Mouse (Mus musculus) heart, postnatal 0 days (tissue): Measurements from ENCODE around the gene Plxna2. TPM values are rescaled to one million over a fixed set of nuclear protein-coding genes. Genes with fewer than 3 reads are reported as not detected.

Experiments used
- ATAC-seq: fragments of 200-750 bp; cut with Nextera tagmentation; 2 replicates; pipeline ENCODE4 v1.8.0; 2017; ENCODE audit warnings: low read depth, moderate number of reproducible peaks, moderate library complexity; ENCODE audit not compliant: insufficient read depth
- DNase-seq: peaks from one replicate; pipeline ENCODE4 v3.0.0-alpha.2; 2016; ENCODE audit warnings: low spot score
- H3K27ac ChIP-seq: fragments of 300-500 bp; sonication (generic); 2 replicates; pipeline ENCODE4 v1.5.1; 2014; ENCODE audit warnings: low read depth, mild to moderate bottlenecking
- H3K27me3 ChIP-seq: fragments of 300-500 bp; sonication (generic); 2 replicates; pipeline ENCODE4 v1.6.1; 2014; ENCODE audit warnings: low read length, mixed read lengths; ENCODE audit not compliant: control insufficient read depth, insufficient read depth
- H3K36me3 ChIP-seq: fragments of 300-500 bp; sonication (generic); replicated peaks from 2 replicates; pipeline ENCODE4 v1.6.1; 2014; ENCODE audit warnings: low read length, mixed read lengths; ENCODE audit not compliant: control insufficient read depth, insufficient read depth
- H3K4me1 ChIP-seq: fragments of 300-500 bp; sonication (generic); 2 replicates; pipeline ENCODE4 v1.6.1; 2014; ENCODE audit warnings: antibody characterized with exemption; ENCODE audit not compliant: control insufficient read depth, insufficient read depth
- H3K4me2 ChIP-seq: fragments of 300-500 bp; sonication (generic); 2 replicates; pipeline ENCODE4 v1.6.1; 2014; ENCODE audit warnings: low read depth, mild to moderate bottlenecking, low read length, moderate library complexity
- H3K4me3 ChIP-seq: fragments of 300-500 bp; sonication (generic); 2 replicates; pipeline ENCODE4 v1.5.1; 2014; ENCODE audit warnings: low read depth, low read length
- H3K9ac ChIP-seq: fragments of 300-500 bp; sonication (generic); replicated peaks from 2 replicates; pipeline ENCODE4 v1.6.1; 2014; ENCODE audit warnings: low read depth, low read length, mixed read lengths
- H3K9me3 ChIP-seq: fragments of 300-500 bp; sonication (generic); replicated peaks from 2 replicates; pipeline ENCODE4 v1.6.1; 2016; ENCODE audit warnings: low read length; ENCODE audit not compliant: control insufficient read depth
- CTCF ChIP-seq: IDR thresholded peaks from 2 replicates; pipeline ENCODE4 v1.5.1; 2016; ENCODE audit warnings: antibody characterized with exemption, control low read depth, low read depth
- EP300 ChIP-seq: IDR thresholded peaks from 2 replicates; pipeline ENCODE4 v1.6.1; 2016; ENCODE audit warnings: antibody characterized with exemption, low read depth
- WGBS: fragments of 180-500 bp; shearing (Covaris S2); extraction: QIAGEN DNeasy Blood & Tissue Kit; methylation state at CpG from one replicate; pipeline ENCODE4 v1.1.7; 2014; 5-methylcytosine and 5-hydroxymethylcytosine counted together
- polyA plus RNA-seq: library from polyadenylated mRNA; unstranded; fragments of >200 nt; fragmentation: Nextera tagmentation; extraction: Ambion mirVana; gene quantifications from 2 replicates; pipeline ENCODE4 v1.2.1, GENCODE M21; 2015
- total RNA-seq: library from RNA; depleted of rRNA; stranded (reverse); fragments of >200 nt; gene quantifications from 2 replicates; pipeline ENCODE4 v1.2.3, GENCODE M21; 2014; ENCODE audit warnings: low replicate concordance

Plxna2 gene
- total and polyA plus RNA-seq, 2 experiments from 2014 or later = 4.0 to 14.4 TPM

DNA sequence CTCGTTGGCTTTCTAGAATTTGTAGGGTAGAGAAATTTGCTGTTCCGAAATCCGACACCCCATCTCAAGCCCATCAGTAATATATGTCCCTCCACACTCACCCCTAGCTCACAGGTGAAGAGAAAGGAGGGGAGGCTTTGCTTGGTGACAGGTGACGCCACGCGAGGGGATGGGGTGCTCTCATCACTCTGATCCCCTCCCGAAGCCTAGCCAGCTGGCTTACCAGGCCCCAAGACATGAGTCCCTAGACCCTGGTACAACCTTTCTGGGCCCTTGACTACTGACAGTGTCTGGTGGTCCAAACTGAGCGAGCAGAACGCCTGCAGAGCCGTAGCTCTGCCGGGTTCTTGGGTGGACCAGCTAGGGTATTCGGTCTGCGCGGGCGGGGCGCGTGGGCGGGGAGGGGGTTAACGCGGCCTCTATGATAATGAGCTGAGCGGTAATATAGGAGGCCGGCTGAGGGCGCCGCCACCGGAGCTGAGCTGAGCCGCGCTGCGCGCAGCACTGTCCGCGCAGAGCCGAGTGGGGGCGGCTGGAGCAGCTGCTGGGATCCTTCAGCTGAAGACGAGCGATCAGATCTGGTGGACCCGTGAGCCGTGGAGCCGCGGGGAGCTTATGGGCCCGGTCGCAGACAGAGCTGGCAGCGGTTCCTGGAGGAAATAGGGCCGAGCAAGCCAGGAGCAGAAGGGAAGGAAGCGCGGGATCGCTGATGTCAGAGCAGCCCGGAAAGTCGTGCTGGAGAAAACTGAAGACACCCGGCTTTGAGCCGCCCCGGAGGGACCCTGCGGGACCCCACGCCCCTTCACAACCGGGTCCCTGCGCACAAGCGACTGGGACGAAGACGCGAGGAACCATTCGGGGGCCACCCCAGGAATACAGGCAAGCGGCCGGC lies 1.6 kb downstream of the Plxna2 start:
- Histone ChIP-seq H3K4me1 (peaks cover 30% of the 10 kb centered on the region), H3K9ac (peak overlapping the region; percentile 74), H3K4me3 (peak overlapping the region; percentile 92), H3K36me3 (no peaks in the 10 kb centered on the region), H3K27ac (peak overlapping the region; percentile 90), H3K4me2 (peak overlapping the region; percentile 96), H3K9me3 (no peaks in the 10 kb centered on the region), H3K27me3 (no peaks in the 10 kb centered on the region)
- DNase-seq = peak; percentile 87
- peak; percentile 41 for TF ChIP-seq CTCF
- TF ChIP-seq EP300 = no peak
- ATAC-seq = peak; percentile 91
- WGBS = under 1% methylated on average over 62 of the region's 62 CpGs

DNA sequence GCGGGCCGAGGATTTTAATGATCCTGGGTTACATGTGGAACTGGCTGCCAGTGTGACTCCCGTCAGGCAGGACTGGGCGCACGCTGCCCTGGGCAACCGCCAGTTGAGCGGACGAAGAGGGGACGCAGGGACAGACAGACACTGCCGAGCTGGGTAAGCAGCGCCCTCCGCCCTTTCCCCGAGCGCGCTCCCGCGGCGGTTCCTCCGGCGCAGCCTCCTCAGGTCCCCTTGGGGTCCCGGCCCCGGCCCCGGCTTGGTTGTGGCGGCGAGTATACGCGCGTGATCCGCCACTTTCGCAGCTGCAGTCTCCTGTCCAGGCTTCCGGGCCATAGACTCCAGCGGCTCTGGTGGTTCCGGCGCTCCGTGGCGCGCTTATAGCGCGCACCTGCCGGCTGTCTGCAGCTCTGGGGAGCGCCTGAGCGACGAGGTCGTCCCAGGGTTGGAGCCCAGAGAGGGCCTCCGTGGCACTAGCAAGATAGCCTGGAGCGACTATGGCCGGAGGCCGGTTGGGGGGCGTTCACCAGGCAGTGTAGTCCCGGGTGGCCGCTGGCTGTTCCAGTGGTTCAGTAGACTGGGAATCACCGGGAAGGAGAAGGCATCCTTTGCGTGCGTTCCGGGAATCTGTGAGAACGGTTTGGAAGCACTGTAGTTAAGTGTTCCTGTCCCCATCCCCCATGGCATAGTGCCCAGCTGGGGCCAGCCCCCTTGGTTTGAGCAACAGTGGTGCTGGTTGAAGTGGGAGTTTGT lies 2.4 kb downstream of the Plxna2 start:
- Histone ChIP-seq H3K27ac (peak overlapping the region; percentile 90), H3K27me3 (no peaks in the 10 kb centered on the region), H3K36me3 (no peaks in the 10 kb centered on the region), H3K4me2 (peak overlapping the region; percentile 96), H3K9me3 (no peaks in the 10 kb centered on the region), H3K4me1 (peaks cover 38% of the 10 kb centered on the region), H3K9ac (peak overlapping the region; percentile 74), H3K4me3 (peak overlapping the region; percentile 92)
- ATAC-seq (peak; percentile 45), DNase-seq (peak; percentile 47)
- under 1% methylated on average over 56 of the region's 56 CpGs for WGBS
- TF ChIP-seq CTCF (no peak), EP300 (no peak)

DNA sequence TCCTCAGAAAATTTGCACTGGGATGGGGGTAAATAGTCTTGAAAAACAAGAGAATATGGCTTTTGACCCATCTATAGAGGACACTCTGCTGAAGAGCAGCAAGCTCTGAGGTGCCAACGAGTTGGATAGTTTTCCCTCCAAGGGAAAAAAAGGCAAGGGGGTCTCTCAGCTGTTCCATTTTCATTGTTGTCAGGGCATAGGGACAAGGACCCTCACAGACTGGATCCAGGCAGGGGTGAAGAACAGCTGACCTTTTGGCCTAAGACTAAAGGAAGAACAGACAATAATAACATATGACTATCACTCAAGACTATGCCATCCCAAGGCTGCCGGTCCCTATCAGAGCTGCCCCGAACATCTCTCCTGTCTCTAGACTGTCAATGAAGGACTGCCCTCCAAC lies 4.2 kb downstream of the Plxna2 start:
- ATAC-seq (no peak), DNase-seq (no peak)
- WGBS = 53% methylated on average over 3 of the region's 3 CpGs
- Histone ChIP-seq H3K9me3 (no peaks in the 10 kb centered on the region), H3K27me3 (no peaks in the 10 kb centered on the region), H3K4me1 (peaks cover 56% of the 10 kb centered on the region), H3K4me3 (peak overlapping the region; percentile 92), H3K27ac (no peak overlapping the region), H3K9ac (no peak overlapping the region; the same call in 1 of the 2 replicates), H3K36me3 (no peaks in the 10 kb centered on the region), H3K4me2 (peak overlapping the region; percentile 96)
- TF ChIP-seq CTCF (no peak), EP300 (no peak)

DNA sequence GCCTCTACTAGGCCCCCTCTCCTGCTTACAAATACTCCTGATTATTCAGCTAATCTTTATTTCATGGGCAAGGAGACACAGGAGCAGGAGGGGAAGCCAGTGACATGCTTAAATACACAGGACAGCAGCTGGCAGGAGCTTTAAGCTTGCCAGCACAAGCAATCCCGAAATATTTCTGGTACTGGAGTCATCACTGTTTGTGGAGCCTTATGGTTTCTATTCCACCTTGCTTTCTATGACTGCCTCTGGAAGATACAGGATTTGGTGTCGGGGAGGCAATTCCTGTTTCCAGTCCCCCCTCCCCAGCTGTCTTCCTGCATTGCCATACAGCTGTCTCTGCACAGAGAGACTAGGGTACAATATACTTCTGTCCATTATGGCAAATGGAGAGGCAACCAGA lies 4.7 kb downstream of the Plxna2 start:
- 0 out of 2 replicates have a peak overlapping the region, but pooled peaks have one; percentile 5 for H3K27ac ChIP-seq
- no peaks in the 10 kb centered on the region for H3K27me3 ChIP-seq
- 24% methylated on average over 2 of the region's 2 CpGs for WGBS
- peaks cover 61% of the 10 kb centered on the region for H3K4me1 ChIP-seq
- H3K9ac ChIP-seq = no peak overlapping the region
- peak overlapping the region; percentile 96 for H3K4me2 ChIP-seq
- H3K9me3 ChIP-seq = no peaks in the 10 kb centered on the region
- TF ChIP-seq EP300 = no peak
- TF ChIP-seq CTCF = no peak
- H3K4me3 ChIP-seq = peak overlapping the region; percentile 92
- ATAC-seq (no peak), DNase-seq (no peak)
- H3K36me3 ChIP-seq = no peaks in the 10 kb centered on the region

DNA sequence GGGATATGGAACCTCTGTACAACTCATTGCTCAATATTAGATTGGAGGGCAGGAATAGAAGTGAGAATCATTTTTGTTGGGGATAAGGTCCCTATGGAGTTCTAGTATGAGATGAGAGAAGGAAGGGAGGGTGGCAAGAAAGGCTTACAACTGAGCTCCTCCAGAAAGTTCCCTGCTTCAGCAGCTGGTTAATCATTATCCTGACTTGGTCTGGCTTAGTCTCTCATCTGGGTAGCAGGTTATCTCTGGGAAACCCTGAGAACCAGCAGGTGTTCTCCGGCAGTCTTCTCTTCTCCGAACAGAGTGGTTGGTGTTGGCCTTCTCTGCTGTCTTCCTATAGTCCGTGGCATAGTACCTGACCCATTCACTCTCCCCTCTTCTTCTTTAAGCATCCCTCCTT lies 5.6 kb downstream of the Plxna2 start:
- Histone ChIP-seq H3K4me3 (no peak overlapping the region), H3K9me3 (no peaks in the 10 kb centered on the region), H3K9ac (no peak overlapping the region), H3K27me3 (no peaks in the 10 kb centered on the region), H3K4me2 (no peak overlapping the region), H3K27ac (no peak overlapping the region), H3K36me3 (no peaks in the 10 kb centered on the region), H3K4me1 (peaks cover 70% of the 10 kb centered on the region)
- ATAC-seq (no peak), DNase-seq (no peak)
- no peak for TF ChIP-seq CTCF
- no peak for TF ChIP-seq EP300
- 91% methylated on average over 3 of the region's 3 CpGs for WGBS
